Mouse (Mus musculus) gastrocnemius, postnatal 14 days (tissue): ENCODE measurements at regions not wholly inside any gene's neighbourhood (a gene's known extent, or its start where the extent isn't known, plus 50 kb on each side); places are given as distances from the start of the nearest gene placed in this dataset.

Experiments used
- DNase-seq: peaks from one replicate; pipeline ENCODE4 v3.0.0; 2021; ENCODE audit warnings: mixed read lengths
- intact Hi-C: fragments of 180-260 bp; cut with DNase I; formaldehyde crosslinking; loops from one replicate; pipeline ENCODE4 v1.15.1; 2025; ENCODE audit warnings: low total_unique reads

- DNase-seq = no peak
- intact Hi-C loops = no loop called here
These were observed 143.1 kb upstream of the Ppargc1a start for GRCm38 (mm10) chr5:51710664-51711063.

- DNase-seq = no peak
- intact Hi-C loops = no loop called here
These were observed 142.0 kb upstream of the Ppargc1a start for GRCm38 (mm10) chr5:51709447-51709991.

GRCm38 (mm10) chr5:51679884-51680283 lies 112.4 kb upstream of the Ppargc1a start:
- intact Hi-C loops = no loop called here
- no peak for DNase-seq

- intact Hi-C loops = no loop called here
- no peak for DNase-seq
These were observed 103.7 kb upstream of the Ppargc1a start for GRCm38 (mm10) chr5:51671190-51671589.

GRCm38 (mm10) chr5:51665241-51665640 lies 97.7 kb upstream of the Ppargc1a start:
- intact Hi-C loops = no loop called here
- DNase-seq = no peak

GRCm38 (mm10) chr5:51658232-51658896 lies 90.8 kb upstream of the Ppargc1a start:
- DNase-seq = no peak
- intact Hi-C loops = no loop called here

GRCm38 (mm10) chr5:51653507-51653906 lies 86.0 kb upstream of the Ppargc1a start:
- intact Hi-C loops = no loop called here
- DNase-seq = no peak

GRCm38 (mm10) chr5:51624400-51624799 lies 56.9 kb upstream of the Ppargc1a start:
- intact Hi-C loops = no loop called here
- DNase-seq = no peak
